Mouse (Mus musculus) mammary gland, adult 2 months (tissue): Measurements from ENCODE around the gene Ccdc71. TPM values are rescaled to one million over a fixed set of nuclear protein-coding genes. Genes with fewer than 3 reads are reported as not detected.

Experiments used
- polyA plus RNA-seq: library from polyadenylated mRNA; depleted of rRNA; stranded (reverse); fragments of >200 nt; gene quantifications from 2 replicates; pipeline ENCODE4 v1.2.3, GENCODE M21; 2012; ENCODE audit warnings: low replicate concordance; rRNA removed

Gene Ccdc71
- polyA plus RNA-seq = 24.9 and 25.2 TPM in 2 replicates

GRCm38 (mm10) chr9:108460319-108461178 lies at the start of gene Ccdc71:
Gene Ccdc71, plus strand, starts transcription at chr9:108460527.

GRCm38 (mm10) chr9:108428384-108428783 lies 31.9 kb upstream of the Ccdc71 start, which contains the start of gene Ccdc36:
Gene Ccdc36, minus strand, starts transcription at chr9:108428484.

GRCm38 (mm10) chr9:108436182-108436581 lies 24.1 kb upstream of the Ccdc71 start, which contains the start of gene BC048562:
Gene BC048562, plus strand, starts transcription at chr9:108436482.

GRCm38 (mm10) chr9:108461181-108461631 lies 879 bp downstream of the Ccdc71 start, which contains the start of gene Klhdc8b:
Gene Klhdc8b, minus strand, starts transcription at chr9:108461581.

GRCm38 (mm10) chr9:108479721-108480351 lies 19.5 kb downstream of the Ccdc71 start, which contains the start of gene Lamb2:
Gene Lamb2, plus strand, starts transcription at chr9:108479736.

GRCm38 (mm10) chr9:108490559-108491285 lies 30.4 kb downstream of the Ccdc71 start, which contains the start of gene Usp19:
Gene Usp19, plus strand, starts transcription at chr9:108490602.

GRCm38 (mm10) chr9:108507619-108508434 lies 47.5 kb downstream of the Ccdc71 start, which contains the start of gene Qars:
Gene Qars, plus strand, starts transcription at chr9:108507706.

Other genes with a start within 250 kb of the Ccdc71 start
- 72.6 and 76.3 TPM in 2 replicates for gene Dag1, start 196.6 kb upstream of the Ccdc71 start, polyA plus RNA-seq
- 14.5 and 29.8 TPM in 2 replicates for gene Nicn1, start 170.1 kb upstream of the Ccdc71 start, polyA plus RNA-seq
- gene Amt, start 163.7 kb upstream of the Ccdc71 start, polyA plus RNA-seq = 7.5 and 10.4 TPM in 2 replicates
- gene Rhoa, start 154.4 kb upstream of the Ccdc71 start, polyA plus RNA-seq = 125 and 183 TPM in 2 replicates
- 43.9 and 96.1 TPM in 2 replicates for gene Tcta, start 154.4 kb upstream of the Ccdc71 start, polyA plus RNA-seq
- 1,029 and 1,673 TPM in 2 replicates for gene Gpx1, start 121.6 kb upstream of the Ccdc71 start, polyA plus RNA-seq
- gene Usp4, start 112.7 kb upstream of the Ccdc71 start, polyA plus RNA-seq = 59.2 and 62.9 TPM in 2 replicates
- 0.34 and 0.48 TPM in 2 replicates for gene 1700102P08Rik, start 67.7 kb upstream of the Ccdc71 start, polyA plus RNA-seq
- gene Ccdc36, start 32.0 kb upstream of the Ccdc71 start, polyA plus RNA-seq = 0.03 TPM in 1 of 2 replicates, not detected in the other
- not detected in 2 replicates for gene BC048562, start 24.0 kb upstream of the Ccdc71 start, polyA plus RNA-seq
- 44.0 and 53.3 TPM in 2 replicates for gene Klhdc8b, start 1.1 kb downstream of the Ccdc71 start, polyA plus RNA-seq
- gene Lamb2, start 19.2 kb downstream of the Ccdc71 start, polyA plus RNA-seq = 152 and 195 TPM in 2 replicates
- gene Usp19, start 30.1 kb downstream of the Ccdc71 start, polyA plus RNA-seq = 177 and 200 TPM in 2 replicates
- 171 and 217 TPM in 2 replicates for gene Qars, start 47.2 kb downstream of the Ccdc71 start, polyA plus RNA-seq
- gene Qrich1, start 56.3 kb downstream of the Ccdc71 start, polyA plus RNA-seq = 121 and 153 TPM in 2 replicates
- gene Impdh2, start 99.8 kb downstream of the Ccdc71 start, polyA plus RNA-seq = 76.5 and 81.5 TPM in 2 replicates
- gene Ndufaf3, start 106.9 kb downstream of the Ccdc71 start, polyA plus RNA-seq = 54.9 and 58.4 TPM in 2 replicates
- gene Dalrd3, start 109.4 kb downstream of the Ccdc71 start, polyA plus RNA-seq = 215 and 258 TPM in 2 replicates
- gene Wdr6, start 118.2 kb downstream of the Ccdc71 start, polyA plus RNA-seq = 39.5 and 43.9 TPM in 2 replicates
- gene P4htm, start 137.1 kb downstream of the Ccdc71 start, polyA plus RNA-seq = 7.2 and 10.5 TPM in 2 replicates
- gene Arih2, start 188.9 kb downstream of the Ccdc71 start, polyA plus RNA-seq = 26.9 and 47.5 TPM in 2 replicates
- 34.9 and 55.0 TPM in 2 replicates for gene Slc25a20, start 201.6 kb downstream of the Ccdc71 start, polyA plus RNA-seq
- gene Prkar2a, start 228.8 kb downstream of the Ccdc71 start, polyA plus RNA-seq = 11.2 and 21.9 TPM in 2 replicates